Mouse (Mus musculus): ENCODE results near the gene Hcrtr2. TPM values are rescaled to one million over a fixed set of nuclear protein-coding genes. Genes with fewer than 3 reads are reported as not detected.

The Hcrtr2 gene
- total and polyA plus RNA-seq, 3 experiments = not detected

GRCm38 (mm10) chr9:76270886-76271285 lies 52.8 kb downstream of the Hcrtr2 start:
- no peaks in the 10 kb centered on the region for H3K9me3 ChIP-seq (replicated peaks; ENCODE audit: insufficient read depth, low read length)
- DNase-seq (ENCODE audit: low read depth, low spot score) = no peak
- no peaks in the 10 kb centered on the region for H3K4me1 ChIP-seq (ENCODE audit: control insufficient read depth in 1 of 2, insufficient read depth in 2 of 2, low read length in 2 of 2)
- peak; percentile 10; the same call in 1 of the 2 replicates for TF ChIP-seq SMC3 (IDR thresholded peaks at IDR 0.05; ENCODE audit: low read depth, low read length)
- TF ChIP-seq CTCF (IDR thresholded peaks at IDR 0.05 in 2 of 3, conservative IDR thresholded peaks at IDR 0.05 in 1 of 3; ENCODE audit: control insufficient read depth in 1 of 3, insufficient read depth in 1 of 3, low read depth in 2 of 3, low read length in 3 of 3, poor library complexity in 1 of 3, severe bottlenecking in 1 of 3) = peak in 1 of 3 experiments; percentile 14; a peak in 1 of 6 replicates
- peak; percentile 34 for TF ChIP-seq RAD21 (IDR thresholded peaks at IDR 0.05; ENCODE audit: low read depth, low read length)
- no peak for TF ChIP-seq NELFE (IDR thresholded peaks at IDR 0.05; ENCODE audit: low read depth, low read length)
- no peaks in the 10 kb centered on the region for H3K27me3 ChIP-seq (ENCODE audit: control insufficient read depth in 1 of 2, insufficient read depth in 2 of 2, low read length in 2 of 2)
- H3K9ac ChIP-seq (ENCODE audit: control insufficient read depth, low read depth, low read length, poor library complexity, severe bottlenecking) = no peak overlapping the region
- H3K79me2 ChIP-seq (ENCODE audit: control insufficient read depth, insufficient read depth, low read length, poor library complexity) = no peaks in the 10 kb centered on the region
- H3K36me3 ChIP-seq (ENCODE audit: control insufficient read depth in 1 of 2, insufficient read depth in 2 of 2, low read length in 2 of 2) = no peaks in the 10 kb centered on the region
- no peak overlapping the region for H3K4me3 ChIP-seq (ENCODE audit: control insufficient read depth in 1 of 2, insufficient read depth in 1 of 2, low read depth in 2 of 2, low read length in 2 of 2)
- H3K27ac ChIP-seq (ENCODE audit: control insufficient read depth, low read depth, low read length) = no peak overlapping the region

- Histone ChIP-seq H3K27ac (ENCODE audit: control insufficient read depth, low read depth, low read length) (no peak overlapping the region), H3K4me1 (ENCODE audit: control insufficient read depth in 1 of 2, insufficient read depth in 2 of 2, low read length in 2 of 2) (no peaks in the 10 kb centered on the region), H3K79me2 (ENCODE audit: control insufficient read depth, insufficient read depth, low read length, poor library complexity) (no peaks in the 10 kb centered on the region), H3K4me3 (ENCODE audit: control insufficient read depth in 1 of 2, insufficient read depth in 1 of 2, low read depth in 2 of 2, low read length in 2 of 2) (no peak overlapping the region), H3K36me3 (ENCODE audit: control insufficient read depth in 1 of 2, insufficient read depth in 2 of 2, low read length in 2 of 2) (no peaks in the 10 kb centered on the region), H3K9me3 (replicated peaks; ENCODE audit: insufficient read depth, low read length) (no peaks in the 10 kb centered on the region), H3K9ac (ENCODE audit: control insufficient read depth, low read depth, low read length, poor library complexity, severe bottlenecking) (no peak overlapping the region), H3K27me3 (ENCODE audit: control insufficient read depth in 1 of 2, insufficient read depth in 2 of 2, low read length in 2 of 2) (no peaks in the 10 kb centered on the region)
- no peak for TF ChIP-seq RCOR1 (IDR thresholded peaks at IDR 0.05; ENCODE audit: low read depth, low read length)
- TF ChIP-seq HCFC1 (IDR thresholded peaks at IDR 0.05; ENCODE audit: low read depth, low read length) = no peak
- TF ChIP-seq SIN3A (IDR thresholded peaks at IDR 0.05; ENCODE audit: low read length) = no peak
- no peak for TF ChIP-seq ZNF384 (IDR thresholded peaks at IDR 0.05; ENCODE audit: low read depth, low read length)
- TF ChIP-seq ELF1 (IDR thresholded peaks at IDR 0.05; ENCODE audit: low read depth, low read length) = no peak
- TF ChIP-seq USF2 (IDR thresholded peaks at IDR 0.05; ENCODE audit: borderline replicate concordance in 1 of 2, insufficient read depth in 1 of 2, low read depth in 1 of 2, low read length in 2 of 2) = no peak
- DNase-seq (ENCODE audit: low read depth, low spot score) = no peak
Measured at GRCm38 (mm10) chr9:76257731-76258130, 65.9 kb downstream of the Hcrtr2 start.

GRCm38 (mm10) chr9:76252544-76252943 lies 71.1 kb downstream of the Hcrtr2 start:
- Histone ChIP-seq H3K27ac (ENCODE audit: control insufficient read depth, low read depth, low read length) (no peak overlapping the region), H3K4me3 (ENCODE audit: control insufficient read depth in 1 of 2, insufficient read depth in 1 of 2, low read depth in 2 of 2, low read length in 2 of 2) (no peak overlapping the region), H3K36me3 (ENCODE audit: control insufficient read depth in 1 of 2, insufficient read depth in 2 of 2, low read length in 2 of 2) (no peaks in the 10 kb centered on the region), H3K4me1 (ENCODE audit: control insufficient read depth in 1 of 2, insufficient read depth in 2 of 2, low read length in 2 of 2) (no peaks in the 10 kb centered on the region), H3K9ac (ENCODE audit: control insufficient read depth, low read depth, low read length, poor library complexity, severe bottlenecking) (no peak overlapping the region), H3K79me2 (ENCODE audit: control insufficient read depth, insufficient read depth, low read length, poor library complexity) (no peaks in the 10 kb centered on the region), H3K9me3 (replicated peaks; ENCODE audit: insufficient read depth, low read length) (no peaks in the 10 kb centered on the region), H3K27me3 (ENCODE audit: control insufficient read depth in 1 of 2, insufficient read depth in 2 of 2, low read length in 2 of 2) (no peaks in the 10 kb centered on the region)
- no peak for TF ChIP-seq ZMIZ1 (IDR thresholded peaks at IDR 0.05; ENCODE audit: low read depth, low read length)
- TF ChIP-seq NRF1 (IDR thresholded peaks at IDR 0.05; ENCODE audit: insufficient read depth, low read depth, low read length, poor library complexity, severe bottlenecking) = no peak
- no peak for DNase-seq (ENCODE audit: low read depth, low spot score)
